Mouse (Mus musculus) heart, postnatal 14 days (tissue): ENCODE results near the gene Cpeb3. TPM values are rescaled to one million over a fixed set of nuclear protein-coding genes. Genes with fewer than 3 reads are reported as not detected.
A peak's percentile ranks its signal among the peaks of the same experiment; 100 is the strongest.
"Not testable (repeated sequence)": the region's sequence is repeated elsewhere in the genome, so short reads cannot be mapped to it uniquely, and the experiment has no call there.

ENCODE experiments used
- DNase-seq, 2 experiments: peaks; one replicate each; pipeline ENCODE4 v3.0.0; 2021 to 2022
- intact Hi-C: fragments of 180-260 bp; cut with DNase I; formaldehyde crosslinking; loops from one replicate; pipeline ENCODE4 v1.15.1; 2025
- long read RNA-seq, 2 experiments: library from polyadenylated mRNA; stranded (forward); transcript quantifications; one replicate each; pipeline ENCODE4 v2.0.0; 2021
- total RNA-seq, 2 experiments: library from RNA; stranded (reverse); gene quantifications; 2 replicates each; pipeline ENCODE4 v1.2.3; 2021

Cpeb3 gene
- total RNA-seq = 10 to 100 TPM; 62.6 to 76.8 TPM
- long read RNA-seq, experiment 1, full-length matches to known transcripts = 3 of 17 reads
- long read RNA-seq, experiment 1, partial matches to known transcripts = 1 of 17 reads
- long read RNA-seq, experiment 1, other reads (novel, unspliced or antisense) = 13 of 17 reads
- long read RNA-seq, experiment 2, full-length matches to known transcripts = 2 of 22 reads
- long read RNA-seq, experiment 2, partial matches to known transcripts = 4 of 22 reads
- long read RNA-seq, experiment 2, other reads (novel, unspliced or antisense) = 16 of 22 reads

- intact Hi-C loops = loop anchor here (2.0 kb wide), 1 partner anchor 157 kb away; no protein-coding TSS in a partner anchor
- DNase-seq = peak; percentile 19 to 42
Measured at GRCm38 (mm10) chr19:37208176-37208755, at the start of gene Cpeb3. TSS of gene Cpeb3 (minus strand) at chr19:37208601.

GRCm38 (mm10) chr19:37255321-37255720 is 46.9 kb upstream of the Cpeb3 start:
- intact Hi-C loops = no loop called here

GRCm38 (mm10) chr19:37252104-37252503 is 43.7 kb upstream of the Cpeb3 start:
- no peak for DNase-seq
- intact Hi-C loops = no loop called here

More at GRCm38 (mm10) chr19:37255321-37255720, 46.9 kb upstream of the Cpeb3 start:
- DNase-seq = no peak

- no peak for DNase-seq
- intact Hi-C loops = no loop called here
Measured at GRCm38 (mm10) chr19:37248199-37248598, 39.8 kb upstream of the Cpeb3 start.

GRCm38 (mm10) chr19:37246859-37247258 is 38.5 kb upstream of the Cpeb3 start:
- intact Hi-C loops = no loop called here

GRCm38 (mm10) chr19:37242707-37243106 is 34.3 kb upstream of the Cpeb3 start:
- DNase-seq = no peak
- intact Hi-C loops = no loop called here

More at GRCm38 (mm10) chr19:37246859-37247258, 38.5 kb upstream of the Cpeb3 start:
- DNase-seq = no peak

GRCm38 (mm10) chr19:37241201-37241600 is 32.8 kb upstream of the Cpeb3 start:
- peak in 1 of 2 experiments; percentile 12 for DNase-seq
- intact Hi-C loops = no loop called here

GRCm38 (mm10) chr19:37239096-37239495 is 30.7 kb upstream of the Cpeb3 start:
- intact Hi-C loops = no loop called here
- peak; percentile 41 to 56 for DNase-seq

- intact Hi-C loops = no loop called here
- peak in 1 of 2 experiments; percentile 27 for DNase-seq
Measured at GRCm38 (mm10) chr19:37238651-37239050, 30.2 kb upstream of the Cpeb3 start.

GRCm38 (mm10) chr19:37237712-37238437 is 29.5 kb upstream of the Cpeb3 start:
- intact Hi-C loops = no loop called here
- DNase-seq = no peak

GRCm38 (mm10) chr19:37237306-37237705 is 28.9 kb upstream of the Cpeb3 start:
- DNase-seq = no peak
- intact Hi-C loops = no loop called here

GRCm38 (mm10) chr19:37235818-37236217 is 27.4 kb upstream of the Cpeb3 start:
- DNase-seq = no peak
- intact Hi-C loops = no loop called here

GRCm38 (mm10) chr19:37233561-37234539 is 25.4 kb upstream of the Cpeb3 start:
- DNase-seq = no peak
- intact Hi-C loops = no loop called here

- DNase-seq, intact Hi-C loops: not testable (repeated sequence)
Measured at GRCm38 (mm10) chr19:37232598-37232997, 24.2 kb upstream of the Cpeb3 start.

- DNase-seq = no peak
- intact Hi-C loops = no loop called here
Measured at GRCm38 (mm10) chr19:37225197-37225862, 16.9 kb upstream of the Cpeb3 start.

- DNase-seq = peak; percentile 31 to 55
- intact Hi-C loops = no loop called here
Measured at GRCm38 (mm10) chr19:37214711-37215110, 6.3 kb upstream of the Cpeb3 start.

GRCm38 (mm10) chr19:37211416-37211815 is 3.0 kb upstream of the Cpeb3 start:
- intact Hi-C loops = no loop called here
- no peak for DNase-seq

GRCm38 (mm10) chr19:37210457-37210856 is 2.1 kb upstream of the Cpeb3 start:
- intact Hi-C loops = no loop called here
- DNase-seq = no peak

- no peak for DNase-seq
- intact Hi-C loops = loop anchor here (2.0 kb wide), 1 partner anchor 159 kb away; no protein-coding TSS in a partner anchor
Measured at GRCm38 (mm10) chr19:37209467-37210128, 1.2 kb upstream of the Cpeb3 start.
